Mouse (Mus musculus): Measurements from ENCODE around the gene Zfand2a. TPM values are rescaled to one million over a fixed set of nuclear protein-coding genes. Genes with fewer than 3 reads are reported as not detected.
A peak's percentile ranks its signal among the peaks of the same experiment; 100 is the strongest.

The Zfand2a gene
- polyA plus RNA-seq, 1 experiment from 2014 or later: 9.1 TPM

DNA sequence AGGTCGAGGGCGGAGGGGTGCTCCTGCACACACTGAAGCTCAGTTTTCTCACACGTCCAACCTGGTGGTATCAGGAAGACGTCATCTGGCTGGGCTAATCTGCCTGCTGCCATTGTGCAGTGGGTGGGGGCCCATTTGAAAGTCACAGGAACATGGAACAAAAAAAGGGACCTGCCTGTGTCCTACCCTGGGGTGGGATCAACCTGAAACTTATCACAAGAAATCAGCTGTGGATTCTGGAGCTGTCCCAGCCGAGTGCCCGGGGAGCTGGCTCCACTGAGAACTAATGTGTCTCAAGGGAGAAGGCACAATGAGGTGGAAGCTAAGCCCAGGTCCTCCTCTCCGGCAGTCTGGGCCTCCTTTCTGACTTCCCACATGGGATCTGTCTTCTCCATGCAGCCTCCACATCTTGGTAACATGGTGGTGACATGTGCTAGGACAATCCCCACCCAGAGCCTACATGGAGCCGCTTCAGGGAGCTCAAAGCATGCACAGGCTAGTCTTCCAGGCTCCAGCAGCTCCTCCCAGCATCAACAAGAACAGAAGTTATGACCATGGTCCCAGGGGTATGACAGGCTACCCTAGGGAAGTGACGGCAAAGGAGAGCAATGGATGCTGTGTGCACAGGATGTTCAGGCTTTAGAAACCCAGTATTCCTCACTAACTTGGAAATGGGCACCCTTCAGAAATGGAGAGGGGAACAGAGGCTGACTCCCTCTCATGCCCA lies 50.3 kb downstream of the Zfand2a start:
- no peak overlapping the region for H3K27ac ChIP-seq (replicated peaks; ENCODE audit: low read depth, low read length)

DNA sequence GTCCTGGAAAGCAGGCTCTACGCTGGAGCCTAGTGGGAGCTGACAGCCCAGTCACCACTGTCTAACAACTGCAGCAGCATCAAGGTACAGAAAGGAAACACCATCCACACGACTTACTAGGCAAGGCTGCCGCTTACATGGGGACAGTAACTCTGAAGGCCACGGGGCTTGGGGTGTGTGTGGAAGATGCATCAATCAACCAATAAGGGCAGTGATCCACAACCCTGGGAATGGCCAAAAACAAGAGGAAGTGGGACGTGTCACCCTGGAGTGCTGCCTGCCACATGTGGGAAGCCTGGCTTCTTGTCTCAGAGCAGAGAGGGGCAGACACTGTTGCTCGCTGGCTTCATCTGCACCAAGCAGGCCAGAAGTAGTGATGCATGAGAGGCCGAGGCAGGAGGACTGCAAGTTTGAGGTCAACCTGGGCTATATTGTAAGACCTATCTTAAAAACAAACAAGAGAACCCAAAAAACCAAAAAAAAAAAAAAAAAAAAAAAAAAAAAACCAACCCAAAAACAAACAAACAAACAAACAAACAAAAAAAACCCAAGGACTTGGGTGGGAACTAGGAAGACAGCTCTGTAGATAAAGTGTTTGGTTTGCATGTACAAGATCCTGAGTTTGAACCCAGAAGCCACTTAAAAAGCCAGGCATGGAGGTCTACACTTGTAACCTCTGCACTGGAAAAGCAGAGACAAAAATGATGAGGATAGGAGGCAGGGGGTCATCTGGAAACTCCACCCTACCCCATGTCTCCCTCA lies 51.4 kb downstream of the Zfand2a start:
- no peaks in the 10 kb centered on the region; the same call in 1 of the 2 replicates for H3K4me1 ChIP-seq (ENCODE audit: control insufficient read depth, insufficient read depth, low read length)
- 65% methylated on average over 7 of the region's 7 CpGs for WGBS
- H3K27ac ChIP-seq (replicated peaks; ENCODE audit: low read depth, low read length): no peak overlapping the region

More for the DNA sequence above, 50.3 kb downstream of the Zfand2a start:
- Histone ChIP-seq H3K4me1 (ENCODE audit: control insufficient read depth, insufficient read depth, low read length) (no peaks in the 10 kb centered on the region; the same call in 1 of the 2 replicates), H3K36me3 (ENCODE audit: control insufficient read depth, insufficient read depth, low read length) (no peaks in the 10 kb centered on the region), H3K27me3 (ENCODE audit: control insufficient read depth, insufficient read depth, low read length) (no peaks in the 10 kb centered on the region), H3K4me2 (ENCODE audit: low read depth, severe bottlenecking) (no peak overlapping the region), H3K9me3 (ENCODE audit: control insufficient read depth, low read length) (no peaks in the 10 kb centered on the region), H3K9ac (ENCODE audit: low read length) (no peak overlapping the region), H3K4me3 (ENCODE audit: low read depth, low read length) (no peak overlapping the region)
- ATAC-seq (ENCODE audit: insufficient number of reproducible peaks, low FRiP score, low TSS enrichment, low read depth): no peak
- 89% methylated on average over 9 of the region's 9 CpGs for WGBS
- DNase-seq (ENCODE audit: low spot score): no peak

DNA sequence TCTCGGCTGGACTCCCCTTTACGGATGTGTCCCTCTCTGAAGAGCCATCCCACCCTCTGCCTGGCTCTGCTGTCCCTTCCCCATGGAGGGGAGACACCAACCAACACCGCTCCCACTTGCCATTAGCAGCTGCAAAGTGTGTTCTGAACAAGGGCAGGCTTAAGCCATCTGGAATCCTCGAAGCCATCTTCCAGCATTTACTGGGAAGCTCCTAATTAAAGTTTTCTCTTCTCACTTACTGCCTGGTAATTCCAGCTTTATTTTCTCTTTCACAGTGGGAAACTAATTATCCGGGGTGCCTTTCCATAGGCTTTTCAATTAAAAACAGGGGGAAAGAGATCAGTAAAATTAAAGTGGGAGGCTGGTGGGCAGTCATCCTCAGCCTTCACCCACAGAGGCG lies 52.0 kb downstream of the Zfand2a start:
- Histone ChIP-seq H3K9me3 (ENCODE audit: control insufficient read depth, low read length) (no peaks in the 10 kb centered on the region), H3K9ac (ENCODE audit: low read length) (no peak overlapping the region), H3K4me2 (ENCODE audit: low read depth, severe bottlenecking) (no peak overlapping the region), H3K27me3 (ENCODE audit: control insufficient read depth, insufficient read depth, low read length) (no peaks in the 10 kb centered on the region), H3K4me3 (ENCODE audit: low read depth, low read length) (no peak overlapping the region), H3K4me1 (ENCODE audit: control insufficient read depth, insufficient read depth, low read length) (no peaks in the 10 kb centered on the region; the same call in 1 of the 2 replicates), H3K36me3 (ENCODE audit: control insufficient read depth, insufficient read depth, low read length) (no peaks in the 10 kb centered on the region), H3K27ac (replicated peaks; ENCODE audit: low read depth, low read length) (no peak overlapping the region)
- ATAC-seq (ENCODE audit: insufficient number of reproducible peaks, low FRiP score, low TSS enrichment, low read depth): no peak
- no peak for DNase-seq (ENCODE audit: low spot score)
- WGBS: 67% methylated on average over 6 of the region's 6 CpGs

More for the DNA sequence above, 51.4 kb downstream of the Zfand2a start:
- ATAC-seq (ENCODE audit: insufficient number of reproducible peaks, low FRiP score, low TSS enrichment, low read depth) (no peak), DNase-seq (ENCODE audit: low spot score) (no peak)
- Histone ChIP-seq H3K9ac (ENCODE audit: low read length) (no peak overlapping the region), H3K4me2 (ENCODE audit: low read depth, severe bottlenecking) (no peak overlapping the region), H3K36me3 (ENCODE audit: control insufficient read depth, insufficient read depth, low read length) (no peaks in the 10 kb centered on the region), H3K4me3 (ENCODE audit: low read depth, low read length) (no peak overlapping the region), H3K27me3 (ENCODE audit: control insufficient read depth, insufficient read depth, low read length) (no peaks in the 10 kb centered on the region), H3K9me3 (ENCODE audit: control insufficient read depth, low read length) (no peaks in the 10 kb centered on the region)

- DNase-seq (ENCODE audit: low spot score) (no peak), ATAC-seq (ENCODE audit: insufficient number of reproducible peaks, low FRiP score, low TSS enrichment, low read depth) (no peak)
- Histone ChIP-seq H3K36me3 (ENCODE audit: control insufficient read depth, insufficient read depth, low read length) (no peaks in the 10 kb centered on the region), H3K9me3 (ENCODE audit: control insufficient read depth, low read length) (no peaks in the 10 kb centered on the region), H3K4me2 (ENCODE audit: low read depth, severe bottlenecking) (no peak overlapping the region), H3K9ac (ENCODE audit: low read length) (no peak overlapping the region), H3K4me1 (ENCODE audit: control insufficient read depth, insufficient read depth, low read length) (no peaks in the 10 kb centered on the region; the same call in 1 of the 2 replicates), H3K27me3 (ENCODE audit: control insufficient read depth, insufficient read depth, low read length) (no peaks in the 10 kb centered on the region), H3K27ac (replicated peaks; ENCODE audit: low read depth, low read length) (no peak overlapping the region), H3K4me3 (ENCODE audit: low read depth, low read length) (no peak overlapping the region)
- WGBS: 32% methylated on average over 10 of the region's 12 CpGs
Observed at GRCm38 (mm10) chr5:139429818-139430341, 54.5 kb downstream of the Zfand2a start.

GRCm38 (mm10) chr5:139427989-139428388 lies 56.4 kb downstream of the Zfand2a start:
- H3K4me2 ChIP-seq (ENCODE audit: low read depth, severe bottlenecking): no peak overlapping the region
- H3K4me1 ChIP-seq (ENCODE audit: control insufficient read depth, insufficient read depth, low read length): peaks cover 3% of the 10 kb centered on the region
- H3K4me3 ChIP-seq (ENCODE audit: low read depth, low read length): no peak overlapping the region
- DNase-seq (ENCODE audit: low spot score): no peak
- WGBS: 89% methylated on average over 9 of the region's 9 CpGs
- H3K27ac ChIP-seq (replicated peaks; ENCODE audit: low read depth, low read length): no peak overlapping the region
- no peaks in the 10 kb centered on the region for H3K27me3 ChIP-seq (ENCODE audit: control insufficient read depth, insufficient read depth, low read length)
- no peak for ATAC-seq (ENCODE audit: insufficient number of reproducible peaks, low FRiP score, low TSS enrichment, low read depth)
- no peak overlapping the region for H3K9ac ChIP-seq (ENCODE audit: low read length)
- no peaks in the 10 kb centered on the region for H3K9me3 ChIP-seq (ENCODE audit: control insufficient read depth, low read length)
- no peaks in the 10 kb centered on the region for H3K36me3 ChIP-seq (ENCODE audit: control insufficient read depth, insufficient read depth, low read length)

DNA sequence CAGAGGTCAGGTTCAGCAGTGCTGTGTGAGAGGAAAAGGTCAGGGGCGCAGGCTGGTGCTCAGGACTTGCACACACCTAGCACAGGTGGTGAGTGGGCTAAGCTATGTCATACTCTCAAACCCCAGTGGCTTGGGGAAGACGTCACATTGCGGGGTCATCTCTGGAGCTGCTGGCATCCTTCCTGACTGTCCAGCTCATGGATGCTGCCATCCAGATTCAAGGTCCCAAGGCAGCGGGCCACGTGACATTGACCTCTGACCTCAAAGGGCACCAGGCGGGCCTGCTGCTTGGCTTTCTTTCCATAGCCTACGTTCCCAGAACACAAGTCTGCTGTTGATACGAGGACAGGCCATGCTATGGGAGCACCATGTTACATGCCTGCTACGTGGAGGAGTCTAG lies 57.3 kb downstream of the Zfand2a start:
- WGBS: 85% methylated on average over 9 of the region's 9 CpGs
- no peak overlapping the region for H3K4me3 ChIP-seq (ENCODE audit: low read depth, low read length)
- H3K36me3 ChIP-seq (ENCODE audit: control insufficient read depth, insufficient read depth, low read length): no peaks in the 10 kb centered on the region
- peaks cover 4% of the 10 kb centered on the region for H3K4me1 ChIP-seq (ENCODE audit: control insufficient read depth, insufficient read depth, low read length)
- no peaks in the 10 kb centered on the region for H3K9me3 ChIP-seq (ENCODE audit: control insufficient read depth, low read length)
- H3K9ac ChIP-seq (ENCODE audit: low read length): no peak overlapping the region
- ATAC-seq (ENCODE audit: insufficient number of reproducible peaks, low FRiP score, low TSS enrichment, low read depth) (no peak), DNase-seq (ENCODE audit: low spot score) (no peak)
- H3K4me2 ChIP-seq (ENCODE audit: low read depth, severe bottlenecking): no peak overlapping the region
- H3K27me3 ChIP-seq (ENCODE audit: control insufficient read depth, insufficient read depth, low read length): no peaks in the 10 kb centered on the region
- no peak overlapping the region for H3K27ac ChIP-seq (replicated peaks; ENCODE audit: low read depth, low read length)

DNA sequence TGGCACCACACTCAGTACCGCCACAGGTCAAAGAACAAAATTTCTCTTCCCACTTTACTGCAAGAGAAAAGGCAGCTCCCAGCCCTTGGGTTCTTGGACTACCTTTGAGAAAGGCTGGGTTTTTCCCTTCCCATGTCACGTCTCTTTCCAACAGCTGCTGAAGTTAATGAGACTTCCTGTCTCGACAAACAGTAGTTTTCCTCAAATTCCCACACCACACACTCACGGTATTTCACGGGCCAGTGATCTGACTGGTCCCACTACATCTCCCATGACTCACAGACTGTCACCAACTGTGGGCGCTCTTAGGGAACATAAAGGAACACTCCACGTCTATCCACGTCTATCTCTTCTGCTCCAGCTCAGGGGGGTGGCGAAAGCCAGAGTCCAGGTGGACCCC lies 59.2 kb downstream of the Zfand2a start:
- Histone ChIP-seq H3K4me1 (ENCODE audit: control insufficient read depth, insufficient read depth, low read length) (peaks cover 4% of the 10 kb centered on the region), H3K9me3 (ENCODE audit: control insufficient read depth, low read length) (no peaks in the 10 kb centered on the region), H3K27me3 (ENCODE audit: control insufficient read depth, insufficient read depth, low read length) (no peaks in the 10 kb centered on the region), H3K36me3 (ENCODE audit: control insufficient read depth, insufficient read depth, low read length) (no peaks in the 10 kb centered on the region), H3K9ac (ENCODE audit: low read length) (no peak overlapping the region), H3K4me2 (ENCODE audit: low read depth, severe bottlenecking) (no peak overlapping the region), H3K4me3 (ENCODE audit: low read depth, low read length) (no peak overlapping the region), H3K27ac (replicated peaks; ENCODE audit: low read depth, low read length) (no peak overlapping the region)
- DNase-seq (ENCODE audit: low spot score) (no peak), ATAC-seq (ENCODE audit: insufficient number of reproducible peaks, low FRiP score, low TSS enrichment, low read depth) (no peak)
- 78% methylated on average over 9 of the region's 9 CpGs for WGBS

- peak; percentile 12; the same call in 1 of the 2 replicates for ATAC-seq (ENCODE audit: insufficient number of reproducible peaks, low FRiP score, low TSS enrichment, low read depth)
- H3K27me3 ChIP-seq (ENCODE audit: control insufficient read depth, insufficient read depth, low read length): no peaks in the 10 kb centered on the region
- H3K9ac ChIP-seq (ENCODE audit: low read length): peak within 1 kb of the TSS; percentile 41; the same call in 1 of the 2 replicates
- peaks cover 10% of the 10 kb centered on the region for H3K4me1 ChIP-seq (ENCODE audit: control insufficient read depth, insufficient read depth, low read length)
- H3K4me3 ChIP-seq (ENCODE audit: low read depth, low read length): no peak within 1 kb of the TSS
- no peaks in the 10 kb centered on the region for H3K9me3 ChIP-seq (ENCODE audit: control insufficient read depth, low read length)
- H3K27ac ChIP-seq (replicated peaks; ENCODE audit: low read depth, low read length): no peak within 1 kb of the TSS
- peak within 1 kb of the TSS; percentile 23; the same call in 1 of the 2 replicates for H3K4me2 ChIP-seq (ENCODE audit: low read depth, severe bottlenecking)
- WGBS: 59% methylated on average over 21 of the region's 21 CpGs
- H3K36me3 ChIP-seq (ENCODE audit: control insufficient read depth, insufficient read depth, low read length): no peaks in the 10 kb centered on the region
- peak; percentile 35 for DNase-seq (ENCODE audit: low spot score)
Observed at GRCm38 (mm10) chr5:139423026-139423865, 61.1 kb downstream of the Zfand2a start, which contains the start of gene Gper1. Gene Gper1 (plus strand): TSS chr5:139423151.

All from limb, embryonic 11.5 days (tissue).